Mouse (Mus musculus) fat pad, adult 2 months (tissue): Measurements from ENCODE around the gene Btnl2.
"Not testable (repeated sequence)": the region's sequence is repeated elsewhere in the genome, so short reads cannot be mapped to it uniquely, and the experiment has no call there.

Experiments
- DNase-seq: peaks from one replicate; pipeline ENCODE4 v3.0.0-alpha.2; 2011; ENCODE audit warnings: low read depth, low spot score; ENCODE audit errors: extremely low read depth

Btnl2 gene

DNA sequence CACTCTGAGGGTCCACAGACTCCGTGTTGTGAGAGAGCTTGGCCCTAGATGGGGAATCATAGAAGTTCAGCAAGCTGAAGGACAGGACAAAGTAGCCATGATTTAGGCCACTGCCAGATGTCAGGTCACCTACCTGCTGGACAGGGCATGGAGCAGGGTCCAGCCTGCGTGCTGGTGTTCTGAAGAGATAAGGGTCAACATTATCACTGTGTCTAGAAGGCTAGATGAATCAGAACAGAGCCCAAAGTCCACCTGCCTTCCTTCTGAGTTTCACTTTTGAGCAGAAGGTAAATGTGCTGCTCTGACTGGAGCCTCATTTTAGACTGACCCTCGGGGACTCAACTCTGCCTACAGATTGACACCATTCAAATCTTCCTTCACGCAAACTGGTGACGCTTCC is at the start of gene Btnl2:
TSS of gene Btnl2 (plus strand) at position 284 of the 400 bp plus-strand sequence.
- DNase-seq = no peak

DNA sequence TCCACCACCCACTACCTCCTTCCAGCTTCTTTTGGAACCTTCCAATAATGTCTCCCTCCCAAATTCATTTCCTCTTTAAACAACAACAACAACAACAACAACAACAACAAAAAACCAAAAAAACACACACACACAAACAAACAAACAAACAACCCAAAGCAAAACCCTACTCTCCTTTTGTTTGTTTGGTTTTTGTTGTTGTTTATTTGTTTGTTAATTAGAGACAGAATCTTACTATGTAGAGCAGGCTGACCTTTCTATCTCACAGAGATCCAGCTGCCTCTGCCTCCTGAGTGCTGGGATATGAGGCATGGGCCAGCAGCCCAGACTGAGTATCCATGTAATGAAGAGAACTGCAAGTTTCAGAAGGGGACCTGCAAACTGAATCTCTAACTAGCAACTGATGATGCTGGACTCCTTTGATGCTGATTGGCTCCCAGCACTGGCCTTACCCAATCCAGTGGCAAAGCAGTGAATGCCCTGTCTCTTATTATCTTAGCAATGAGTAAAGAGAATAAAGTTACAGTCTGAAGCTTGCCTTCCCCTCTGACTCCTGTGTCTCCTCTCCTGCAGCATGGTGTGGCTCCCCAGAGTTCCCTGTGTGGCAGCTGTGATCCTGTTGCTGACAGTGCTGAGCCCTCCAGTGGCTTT is 49.1 kb upstream of the Btnl2 start, which contains the start of gene H2-Eb1:
TSS of gene H2-Eb1 (plus strand) at position 488 of the 651 bp plus-strand sequence.
- no peak for DNase-seq

DNA sequence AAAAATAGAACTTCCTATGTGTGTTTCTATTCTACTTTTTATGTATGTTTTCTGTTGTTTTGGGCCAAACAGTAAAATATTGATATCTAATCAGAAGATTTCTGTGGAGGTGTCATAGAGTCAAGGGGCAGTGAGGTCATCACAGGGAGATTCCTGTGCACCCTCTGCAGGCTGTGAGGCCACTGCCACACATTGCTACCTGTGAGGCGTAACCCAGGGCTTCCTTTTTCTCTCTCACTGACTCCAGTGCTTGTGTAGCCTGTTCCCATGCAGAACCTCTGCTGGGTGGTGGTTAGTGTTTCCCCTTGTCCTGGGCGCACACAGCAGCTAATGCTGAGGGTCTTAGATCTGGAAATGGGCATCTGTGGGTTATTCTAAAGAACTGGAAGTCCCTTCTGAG is 48.2 kb upstream of the Btnl2 start:
- DNase-seq = no peak

DNA sequence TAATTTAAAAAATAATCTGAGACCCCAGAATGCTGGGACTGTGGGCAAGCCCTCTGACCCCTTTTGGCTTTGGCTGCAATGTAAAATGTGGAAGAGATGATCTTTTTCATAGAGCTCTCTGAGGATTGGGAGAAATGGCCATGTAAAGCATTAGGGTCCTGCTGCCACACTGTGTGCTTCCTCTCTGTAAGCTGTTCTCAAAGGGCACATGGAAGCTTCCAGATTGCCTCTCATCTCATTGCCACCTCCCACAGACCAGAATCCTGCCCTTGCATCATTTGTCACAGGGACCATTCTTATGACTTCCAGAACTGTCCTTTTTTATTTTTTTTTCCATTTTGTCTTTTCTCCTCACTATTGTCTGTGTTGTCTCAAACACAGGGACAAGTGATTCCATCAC is 47.4 kb upstream of the Btnl2 start:
- no peak for DNase-seq

DNA sequence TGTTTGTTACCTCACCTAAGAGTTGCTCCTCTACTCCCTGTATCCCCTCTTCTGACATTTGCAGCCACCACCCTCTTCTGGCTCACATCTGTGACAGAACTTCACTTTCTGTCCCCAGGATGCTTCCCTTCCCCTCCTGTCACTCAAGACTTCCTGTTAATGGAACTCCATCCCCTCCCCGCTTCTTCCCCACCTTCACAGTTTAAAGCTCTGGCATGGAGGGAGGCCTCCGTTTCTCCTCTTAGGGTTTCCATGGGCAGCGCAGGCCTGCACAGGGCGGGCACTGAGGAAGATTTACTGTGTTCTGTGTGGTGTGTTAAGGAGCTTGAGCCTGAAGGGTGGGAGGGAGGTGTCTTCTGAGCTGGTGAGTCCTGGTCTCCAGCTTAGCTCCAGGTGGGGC is 46.5 kb upstream of the Btnl2 start:
- no peak for DNase-seq

DNA sequence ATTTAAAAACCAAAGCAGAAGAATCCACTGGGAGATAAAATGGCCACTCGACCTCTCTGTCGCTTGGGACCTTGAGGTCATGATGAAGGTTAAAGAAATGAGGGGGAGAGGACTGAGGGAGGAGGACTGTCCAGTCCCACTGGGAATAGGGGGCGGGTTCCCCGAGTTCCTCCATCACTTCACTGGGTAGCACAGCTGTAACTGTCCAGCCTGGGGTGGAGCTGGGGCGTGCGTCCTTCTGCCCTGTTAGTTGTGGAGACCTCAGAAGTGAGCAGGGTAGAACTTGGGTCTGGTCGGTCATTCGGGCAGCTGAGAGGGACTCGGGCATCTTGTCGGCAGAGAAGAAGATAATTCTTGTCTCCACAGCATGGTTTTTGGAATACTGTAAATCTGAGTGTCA is 45.4 kb upstream of the Btnl2 start:
- no peak for DNase-seq

DNA sequence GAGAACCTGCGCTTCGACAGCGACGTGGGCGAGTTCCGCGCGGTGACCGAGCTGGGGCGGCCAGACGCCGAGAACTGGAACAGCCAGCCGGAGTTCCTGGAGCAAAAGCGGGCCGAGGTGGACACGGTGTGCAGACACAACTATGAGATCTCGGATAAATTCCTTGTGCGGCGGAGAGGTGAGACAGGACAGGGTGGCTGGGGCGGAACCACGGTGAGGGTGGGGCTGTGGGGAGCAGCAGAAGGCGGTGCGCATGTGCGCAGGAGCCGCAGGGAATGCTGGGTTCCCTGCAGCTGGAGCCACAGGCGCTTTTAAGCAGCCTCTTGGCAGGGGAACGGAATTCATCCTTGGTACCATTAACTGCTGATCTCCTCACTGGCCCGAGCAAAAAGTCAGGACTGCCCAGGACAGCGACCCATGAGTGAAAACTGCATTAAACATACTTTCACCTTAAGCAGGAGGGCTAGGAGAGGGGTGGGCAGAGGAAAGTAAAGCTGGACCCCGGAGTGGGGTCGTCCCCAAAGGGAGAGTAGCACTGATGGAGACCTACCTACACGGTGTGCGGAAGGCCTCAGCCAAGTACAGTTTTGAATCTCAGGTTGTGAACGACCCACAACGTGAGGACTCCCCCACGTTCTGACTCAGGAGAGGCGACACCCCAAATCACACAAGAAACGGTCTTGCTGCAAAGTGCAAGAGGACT is 44.8 kb upstream of the Btnl2 start:
- no peak for DNase-seq

DNA sequence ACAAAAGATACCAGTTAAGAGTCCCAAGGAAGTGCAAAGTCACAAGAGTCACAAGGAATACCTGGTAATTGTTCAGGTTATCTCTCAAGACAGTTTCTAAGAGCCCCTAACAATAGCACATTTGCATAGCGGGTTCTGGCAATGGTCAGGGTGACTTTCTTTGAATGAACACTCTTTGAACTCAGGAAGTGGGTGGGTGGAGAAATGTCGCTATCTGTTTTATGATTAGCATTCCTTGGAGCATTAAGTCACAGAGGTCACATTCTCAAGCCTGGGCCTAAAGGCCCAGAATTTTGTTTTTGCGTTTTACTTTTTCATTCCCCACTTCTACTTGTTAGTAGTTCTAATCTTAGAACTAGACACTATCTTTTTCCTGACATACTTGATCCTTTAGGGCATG is 44.1 kb upstream of the Btnl2 start:
- not testable (repeated sequence) for DNase-seq

DNA sequence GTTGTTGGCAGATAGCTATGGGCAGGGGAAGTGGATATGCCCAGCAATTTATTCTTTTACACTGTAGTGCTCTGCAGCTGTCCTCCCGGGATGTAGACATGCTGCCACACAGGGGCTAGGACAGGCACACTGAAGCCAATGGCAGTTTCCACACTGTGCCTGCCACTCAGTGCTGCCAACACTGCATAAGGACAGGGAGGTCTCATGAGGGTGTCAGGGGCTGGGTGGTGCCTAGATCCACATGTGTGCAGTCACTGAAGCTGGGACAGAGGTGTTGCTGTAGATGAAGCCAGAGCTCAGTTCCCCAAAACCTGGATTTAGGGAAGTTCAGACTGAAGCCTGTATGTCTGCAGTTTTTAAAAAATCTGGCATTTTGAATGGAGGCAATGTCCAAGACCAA is 42.4 kb upstream of the Btnl2 start:
- no peak for DNase-seq

DNA sequence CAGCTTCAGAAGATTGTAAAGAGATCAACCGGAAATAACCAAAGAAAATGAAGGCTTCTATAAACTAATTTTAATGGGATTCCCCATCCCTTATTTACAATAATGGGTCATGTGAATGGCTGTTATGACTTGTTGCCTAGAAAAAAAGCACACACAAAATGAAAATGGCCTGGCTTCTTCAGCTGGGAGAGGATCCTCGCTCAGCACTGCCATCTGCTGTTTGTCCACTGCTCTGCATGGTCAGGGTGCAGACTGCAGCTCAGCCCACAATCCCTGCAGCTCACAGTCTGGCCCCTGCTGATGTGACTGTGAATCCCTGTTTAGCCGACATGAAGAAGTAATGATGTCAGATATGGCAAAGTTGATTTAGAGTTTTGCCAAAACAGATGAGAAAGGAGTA is 41.2 kb upstream of the Btnl2 start:
- DNase-seq = no peak

DNA sequence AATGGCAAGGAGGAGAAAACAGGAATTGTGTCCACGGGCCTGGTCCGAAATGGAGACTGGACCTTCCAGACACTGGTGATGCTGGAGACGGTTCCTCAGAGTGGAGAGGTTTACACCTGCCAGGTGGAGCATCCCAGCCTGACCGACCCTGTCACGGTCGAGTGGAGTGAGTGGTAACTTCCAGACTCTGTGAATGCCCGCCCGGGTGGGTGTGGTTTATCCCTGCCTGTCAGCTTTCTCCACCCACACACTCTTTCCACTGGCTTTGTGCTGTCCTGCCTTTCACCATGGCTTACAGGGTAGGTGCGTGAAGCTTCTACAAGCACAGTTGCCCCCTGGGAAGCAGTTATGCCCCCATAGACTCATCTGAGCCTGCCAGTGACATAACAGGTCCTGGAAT is 40.3 kb upstream of the Btnl2 start:
- no peak for DNase-seq

DNA sequence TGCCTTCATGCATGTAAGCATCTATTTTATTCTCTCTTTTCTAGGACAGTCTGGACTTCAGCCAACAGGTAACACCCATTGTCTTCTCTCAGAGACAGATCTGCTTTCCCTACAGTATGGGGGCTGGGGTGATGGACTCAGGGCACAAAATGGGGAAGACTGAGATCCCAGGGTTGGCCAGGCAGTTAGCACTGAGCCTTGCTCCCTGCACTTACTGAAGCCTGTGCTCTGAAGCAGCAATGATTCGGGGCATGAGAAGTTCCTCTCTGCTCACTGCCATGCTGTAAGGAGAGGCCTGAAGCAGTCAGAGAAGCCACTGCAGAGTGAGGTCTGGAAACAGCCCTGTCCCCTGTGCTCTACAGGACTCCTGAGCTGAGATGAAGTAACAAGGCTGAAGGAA is 39.1 kb upstream of the Btnl2 start:
- no peak for DNase-seq

DNA sequence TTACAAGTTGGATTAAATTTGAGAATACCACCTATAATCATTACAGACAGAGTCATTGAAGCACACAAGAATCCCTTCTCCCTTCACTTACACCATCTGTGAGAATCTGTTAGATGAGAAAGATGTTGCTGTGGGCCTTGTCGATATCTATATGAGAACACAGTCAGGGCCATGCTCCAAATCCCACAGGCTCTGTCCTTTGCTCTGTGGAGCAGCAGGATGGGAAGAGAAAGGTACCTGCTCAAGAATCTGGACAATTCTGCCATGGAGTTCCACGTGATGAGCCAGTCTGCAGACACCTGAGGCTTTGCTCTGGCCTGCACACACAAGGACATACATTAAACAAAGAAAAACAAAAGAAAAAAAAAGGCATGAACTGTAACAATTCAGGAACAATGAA is 37.9 kb upstream of the Btnl2 start:
- DNase-seq = no peak

DNA sequence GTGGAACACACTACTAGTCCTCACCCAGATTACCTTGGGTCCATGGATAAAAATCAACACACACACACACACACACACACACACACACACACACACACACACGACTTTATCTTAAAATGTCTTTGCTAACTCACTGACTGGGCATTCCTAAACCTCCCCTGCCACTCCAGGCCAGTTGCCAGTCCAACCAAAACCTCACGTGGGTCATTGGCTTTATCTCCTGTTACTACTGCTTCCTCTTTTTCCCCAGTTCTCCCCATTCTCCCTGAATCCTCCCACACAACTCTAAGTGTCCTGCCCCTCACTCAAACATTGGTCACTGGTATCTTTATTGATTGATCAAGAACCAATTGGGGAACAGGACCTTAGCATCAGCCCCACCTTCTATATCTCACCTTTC is 37.3 kb upstream of the Btnl2 start:
- no peak for DNase-seq

DNA sequence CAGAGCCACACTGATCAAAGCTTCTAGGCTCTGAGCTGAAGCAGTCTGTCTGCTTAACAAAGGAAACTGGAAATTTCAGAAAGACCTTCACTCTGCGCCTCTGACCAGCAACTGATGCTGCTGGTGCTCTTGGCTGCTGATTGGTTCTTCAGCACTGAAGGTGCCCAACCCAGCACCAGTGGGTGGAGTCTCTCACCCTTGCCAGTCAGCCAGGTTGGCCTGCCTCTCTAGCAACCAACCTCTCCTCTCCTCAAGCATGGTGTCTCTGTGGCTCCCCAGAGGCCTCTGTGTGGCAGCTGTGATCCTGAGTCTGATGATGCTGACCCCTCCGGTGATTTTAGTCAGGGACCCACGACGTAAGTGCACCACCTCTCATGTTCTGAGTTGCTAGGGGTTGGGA is 29.2 kb upstream of the Btnl2 start, which contains the start of gene H2-Eb2:
TSS of gene H2-Eb2 (plus strand) at position 230 of the 400 bp plus-strand sequence.
- DNase-seq = no peak

DNA sequence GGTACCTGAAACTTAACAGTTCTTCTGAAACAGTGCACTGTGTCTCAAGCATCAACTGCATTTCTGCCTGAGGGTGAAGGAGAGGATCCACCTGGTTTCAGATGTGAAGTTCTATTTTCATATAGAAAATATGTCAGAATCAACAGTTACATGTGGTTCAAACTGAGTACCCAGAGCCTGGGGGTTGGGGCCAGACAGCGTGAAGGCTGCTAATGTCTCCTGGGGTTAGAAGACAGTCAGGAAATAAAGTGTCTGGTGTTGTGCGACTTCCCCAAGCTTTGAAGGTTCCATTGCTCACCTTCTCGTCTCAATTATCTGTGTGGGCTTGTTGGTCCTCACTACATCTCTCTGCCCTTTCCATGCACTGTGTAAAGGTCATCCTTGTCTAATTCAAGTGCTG is 28.2 kb upstream of the Btnl2 start:
- DNase-seq = no peak

DNA sequence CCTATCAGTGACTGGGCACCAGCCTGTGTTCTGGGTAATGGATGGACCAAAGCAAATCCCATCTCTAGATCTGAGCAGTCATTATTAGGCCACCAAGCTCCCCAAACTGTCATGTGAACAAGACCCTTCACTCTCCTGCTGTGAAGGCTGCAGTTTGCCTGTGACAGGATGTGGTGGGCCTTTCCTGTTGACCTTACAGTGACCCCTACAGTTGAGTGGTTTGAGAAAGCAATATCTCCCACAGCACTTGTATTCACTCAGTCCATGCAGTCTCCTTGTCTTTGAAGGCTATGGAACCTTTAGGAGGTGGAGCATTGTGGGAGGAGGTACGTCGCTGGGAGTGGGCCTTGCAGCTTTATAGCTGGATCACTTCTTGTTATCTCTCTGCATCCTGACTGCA is 24.8 kb upstream of the Btnl2 start:
- no peak for DNase-seq

DNA sequence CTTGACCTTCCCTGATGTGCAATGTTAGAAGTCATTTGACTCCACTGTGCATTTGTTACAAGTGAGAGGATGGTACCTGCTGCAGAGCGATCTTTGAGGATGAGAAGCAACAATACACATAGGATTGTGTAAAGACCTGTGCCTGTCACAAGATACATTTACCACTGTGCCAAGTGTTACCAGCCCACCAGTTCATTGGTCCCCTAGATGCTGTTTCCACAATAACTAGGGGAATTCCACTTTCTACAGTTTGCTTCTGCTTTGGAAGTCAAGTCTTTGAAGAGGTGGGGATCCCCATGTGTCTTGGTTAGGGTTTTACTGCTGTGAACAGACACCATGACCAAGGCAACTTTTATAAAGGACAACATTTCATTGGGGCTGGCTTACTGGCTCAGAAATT is 23.4 kb upstream of the Btnl2 start:
- no peak for DNase-seq

DNA sequence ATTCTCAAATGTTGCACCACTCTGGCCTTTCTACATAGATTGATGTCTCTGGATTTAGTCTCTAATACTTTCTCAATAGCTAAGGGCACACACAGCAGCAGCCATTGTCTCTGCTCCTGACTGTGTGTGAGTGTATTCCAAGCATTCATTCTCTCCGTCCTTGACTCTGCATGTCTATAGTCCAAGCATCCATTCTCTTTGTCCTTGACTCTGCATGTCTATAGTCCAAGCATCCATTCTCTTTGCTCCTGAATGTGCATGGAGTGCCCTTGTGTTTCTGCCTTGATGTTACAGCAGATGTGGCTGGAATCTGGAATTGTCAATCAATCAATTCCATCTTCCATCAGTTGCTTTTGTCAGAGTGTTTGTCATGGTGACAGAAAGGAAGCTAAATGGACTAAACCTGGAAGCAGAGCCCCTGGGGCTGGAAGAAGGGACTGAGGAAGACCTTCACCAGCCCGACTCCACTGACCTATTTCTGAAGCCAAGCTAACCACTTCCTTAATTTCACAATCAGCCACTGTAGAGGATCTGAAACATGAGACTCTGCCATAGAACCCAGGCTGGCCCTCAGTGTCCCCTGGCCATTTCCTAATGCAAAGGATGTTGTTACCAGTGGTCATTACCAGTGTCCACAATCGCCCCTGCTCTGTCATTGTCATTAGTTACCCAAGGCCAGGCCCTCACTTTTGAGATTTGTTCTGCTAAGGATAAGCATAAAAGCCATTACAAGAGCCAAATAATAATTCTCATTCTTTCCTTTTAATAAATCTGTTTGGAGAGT is 13.8 kb upstream of the Btnl2 start:
- DNase-seq = no peak

DNA sequence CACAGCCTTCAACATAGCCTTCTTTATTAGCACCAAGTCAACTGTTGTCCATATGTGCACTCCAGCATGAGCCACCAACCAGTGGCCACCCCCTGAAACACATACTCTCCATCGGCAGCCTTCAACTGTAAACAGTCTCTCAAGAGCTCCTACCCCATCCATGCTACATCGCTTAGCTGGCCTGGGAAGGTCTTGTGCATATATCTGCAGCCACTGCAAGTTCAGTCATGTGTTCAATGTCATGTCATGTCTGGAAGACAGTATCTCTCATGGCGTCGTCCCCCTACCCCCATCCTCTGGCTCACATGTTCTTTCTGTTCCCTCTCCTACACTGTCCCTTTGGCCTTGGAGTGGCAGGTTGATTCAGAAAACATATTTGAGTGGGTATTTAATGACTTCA is 9.7 kb upstream of the Btnl2 start:
- no peak for DNase-seq

DNA sequence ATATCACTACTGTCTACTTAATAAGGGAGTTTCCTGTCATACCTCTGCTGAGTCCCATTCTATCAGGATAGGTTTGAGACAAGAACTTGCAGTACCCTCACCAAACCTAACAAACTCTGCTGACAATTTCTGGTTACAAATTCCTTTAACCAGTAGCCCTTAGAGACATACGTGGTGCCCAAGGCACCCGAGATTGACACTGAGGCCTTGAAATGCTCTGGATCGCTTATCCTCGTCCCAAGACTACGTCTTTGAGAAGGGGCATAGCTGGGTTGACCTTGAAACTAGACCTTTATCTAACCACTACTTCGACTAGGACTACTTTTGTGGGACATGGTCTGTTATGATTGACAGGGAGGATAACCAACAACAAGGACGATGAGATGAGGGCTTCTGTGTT is 9.1 kb upstream of the Btnl2 start:
- no peak for DNase-seq

DNA sequence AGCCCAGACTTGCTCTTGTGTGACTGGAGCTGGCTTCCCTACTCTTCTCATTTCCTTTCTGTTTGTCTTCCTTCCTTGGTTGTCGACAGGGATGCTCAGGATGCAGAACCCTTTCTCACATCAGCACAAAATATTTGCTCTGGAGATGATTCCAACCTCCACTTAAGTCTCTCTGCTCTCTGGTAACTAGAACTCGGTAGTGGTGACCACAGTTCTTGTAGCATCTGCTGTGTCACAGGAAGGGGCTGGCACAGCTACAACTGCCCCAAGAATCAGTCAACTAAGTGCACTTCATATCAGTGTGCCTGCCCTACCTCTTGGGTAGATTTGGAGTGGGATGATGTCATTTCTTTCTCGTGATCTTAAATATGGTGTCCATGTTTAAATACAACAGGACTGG is 8.6 kb upstream of the Btnl2 start:
- DNase-seq = no peak
